Mouse (Mus musculus) mature B cell (primary cell): Measurements from ENCODE around the gene Mid1.
"Not testable (repeated sequence)": the region's sequence is repeated elsewhere in the genome, so short reads cannot be mapped to it uniquely, and the experiment has no call there.

Experiments
- in situ Hi-C: fragments of 300-500 bp; cut with MboI; formaldehyde crosslinking; loops from 2 replicates; pipeline ENCODE4 v1.14.3; 2019

The Mid1 gene

GRCm38 (mm10) chrX:170017333-170018245 is 332.6 kb downstream of the Mid1 start:
- in situ Hi-C loops, result not testable (repeated sequence)

- in situ Hi-C loops, result not testable (repeated sequence)
Measured at GRCm38 (mm10) chrX:170018571-170019218, 333.7 kb downstream of the Mid1 start.

- in situ Hi-C loops, result not testable (repeated sequence)
Measured at GRCm38 (mm10) chrX:170019219-170019953, 334.4 kb downstream of the Mid1 start.

- in situ Hi-C loops, result not testable (repeated sequence)
Measured at GRCm38 (mm10) chrX:170019954-170020689, 335.1 kb downstream of the Mid1 start.

GRCm38 (mm10) chrX:170020690-170021050 is 335.7 kb downstream of the Mid1 start:
- in situ Hi-C loops, result not testable (repeated sequence)

GRCm38 (mm10) chrX:170021205-170021604 is 336.2 kb downstream of the Mid1 start:
- in situ Hi-C loops, result not testable (repeated sequence)

GRCm38 (mm10) chrX:170021750-170022461 is 336.9 kb downstream of the Mid1 start:
- in situ Hi-C loops, result not testable (repeated sequence)
